Mouse (Mus musculus) limb, embryonic 13.5 days (tissue): Measurements from ENCODE around the gene Cubn. TPM values are rescaled to one million over a fixed set of nuclear protein-coding genes. Genes with fewer than 3 reads are reported as not detected.
A peak's percentile ranks its signal among the peaks of the same experiment; 100 is the strongest.

ENCODE experiments used
- ATAC-seq: fragments of 200-750 bp; cut with Nextera tagmentation; 2 replicates; pipeline ENCODE4 v1.8.0; 2017; ENCODE audit warnings: low read depth, moderate number of reproducible peaks, moderate TSS enrichment; ENCODE audit not compliant: low FRiP score
- H3K27ac ChIP-seq: fragments of 300-500 bp; sonication (generic); 2 replicates; pipeline ENCODE4 v1.5.1; 2015; ENCODE audit warnings: inconsistent platforms, mild to moderate bottlenecking, moderate library complexity
- H3K27me3 ChIP-seq: fragments of 300-500 bp; sonication (generic); 2 replicates; pipeline ENCODE4 v1.6.1; 2015; ENCODE audit warnings: mild to moderate bottlenecking, inconsistent platforms
- H3K36me3 ChIP-seq: fragments of 300-500 bp; sonication (generic); 2 replicates; pipeline ENCODE4 v1.6.1; 2015; ENCODE audit warnings: inconsistent platforms, mild to moderate bottlenecking, moderate library complexity
- H3K4me1 ChIP-seq: fragments of 300-500 bp; sonication (generic); 2 replicates; pipeline ENCODE4 v1.6.1; 2015; ENCODE audit warnings: inconsistent platforms
- H3K4me2 ChIP-seq: fragments of 300-500 bp; sonication (generic); replicated peaks from 2 replicates; pipeline ENCODE4 v1.6.1; 2015; ENCODE audit warnings: inconsistent platforms, mild to moderate bottlenecking, moderate library complexity
- H3K4me3 ChIP-seq: fragments of 300-500 bp; sonication (generic); 2 replicates; pipeline ENCODE4 v1.5.1; 2015; ENCODE audit warnings: moderate library complexity, mild to moderate bottlenecking, inconsistent platforms
- H3K9ac ChIP-seq: fragments of 300-500 bp; sonication (generic); 2 replicates; pipeline ENCODE4 v1.6.1; 2015; ENCODE audit warnings: mild to moderate bottlenecking, inconsistent platforms
- H3K9me3 ChIP-seq: fragments of 300-500 bp; sonication (generic); 2 replicates; pipeline ENCODE4 v1.6.1; 2016; ENCODE audit warnings: inconsistent platforms
- WGBS: fragments of 180-500 bp; shearing (Covaris S2); methylation state at CpG from one replicate; pipeline ENCODE4 v1.1.7; 2015; 5-methylcytosine and 5-hydroxymethylcytosine counted together
- polyA plus RNA-seq: library from polyadenylated mRNA; unstranded; fragments of >200 nt; fragmentation: Nextera tagmentation; extraction: Ambion mirVana; gene quantifications from 2 replicates; pipeline ENCODE4 v1.2.1, GENCODE M21; 2015

The Cubn gene
- polyA plus RNA-seq, 1 experiment from 2014 or later, result 0.19 TPM

DNA sequence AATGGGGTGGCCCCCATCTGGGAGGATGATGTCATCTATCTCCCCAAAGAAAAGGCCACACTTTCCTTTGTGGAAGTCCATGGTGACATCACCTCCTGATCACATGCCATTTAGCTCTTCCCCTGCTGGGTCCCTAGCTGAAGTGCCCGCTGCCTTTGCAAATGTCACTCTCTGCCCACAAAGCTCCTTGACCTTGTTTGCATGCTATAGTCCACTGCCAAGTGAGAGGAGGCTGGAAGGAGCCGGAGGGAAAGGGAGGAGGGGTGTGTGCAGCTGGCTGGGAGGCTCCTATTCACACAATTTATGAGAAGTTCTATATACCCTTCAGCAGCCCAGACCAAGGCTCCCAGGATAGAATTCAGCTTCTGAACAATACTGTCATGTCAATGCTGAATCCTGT lies 92.7 kb downstream of the Cubn start:
- 24% methylated on average over 2 of the region's 2 CpGs for WGBS
- peak; percentile 66 for ATAC-seq
- no peaks in the 10 kb centered on the region for H3K27me3 ChIP-seq

DNA sequence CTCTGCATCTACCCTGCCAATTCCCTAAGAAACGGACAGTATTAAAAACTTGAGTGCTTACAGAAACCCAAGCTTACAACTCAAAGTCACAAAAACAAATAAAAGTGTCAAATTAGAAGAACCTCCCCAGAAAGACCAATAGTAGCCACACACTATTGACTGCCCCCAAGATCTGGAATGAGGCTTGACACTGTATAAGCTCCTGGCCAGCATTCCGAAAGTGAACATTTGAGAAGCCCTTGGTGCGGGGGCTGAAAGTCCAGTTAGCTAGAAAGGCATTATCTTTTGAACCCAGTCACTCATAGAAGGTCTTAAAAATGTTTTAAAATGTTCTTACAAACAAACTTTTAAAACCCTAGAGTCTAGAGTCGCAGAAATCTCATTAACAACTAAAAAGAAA lies 93.1 kb downstream of the Cubn start:
- 63% methylated on average over 4 of the region's 4 CpGs for WGBS

More for the DNA sequence above, 92.7 kb downstream of the Cubn start:
- H3K36me3 ChIP-seq, result no peaks in the 10 kb centered on the region
- H3K4me1 ChIP-seq, result peaks cover 12% of the 10 kb centered on the region
- no peaks in the 10 kb centered on the region for H3K9me3 ChIP-seq
- H3K4me2 ChIP-seq, result no peak overlapping the region
- no peak overlapping the region for H3K9ac ChIP-seq
- peak overlapping the region; percentile 8; the same call in 1 of the 2 replicates for H3K27ac ChIP-seq
- H3K4me3 ChIP-seq, result no peak overlapping the region

DNA sequence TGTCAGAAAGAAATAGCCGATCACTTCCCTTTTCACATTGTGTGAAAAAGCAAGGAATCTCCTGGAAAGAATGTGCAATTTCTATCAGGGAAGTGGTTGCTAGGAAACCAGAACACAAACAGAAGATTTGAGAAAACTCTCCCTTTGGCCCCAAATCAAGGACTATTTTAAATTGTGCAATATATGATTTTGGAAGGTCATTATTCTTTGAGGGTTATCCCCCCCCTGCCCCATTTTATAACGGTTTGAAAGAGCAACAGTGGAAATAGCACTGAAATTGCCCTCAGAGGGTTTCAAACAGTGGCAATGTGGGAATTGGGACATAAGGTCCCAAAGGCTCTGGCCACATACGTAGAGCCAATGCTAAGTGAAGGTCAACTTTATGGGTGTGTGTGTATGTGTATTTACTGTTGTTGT lies 95.5 kb downstream of the Cubn start:
- H3K36me3 ChIP-seq, result no peaks in the 10 kb centered on the region
- peaks cover 12% of the 10 kb centered on the region for H3K4me1 ChIP-seq
- H3K27ac ChIP-seq, result no peak overlapping the region
- H3K4me3 ChIP-seq, result no peak overlapping the region
- no peaks in the 10 kb centered on the region for H3K9me3 ChIP-seq
- H3K4me2 ChIP-seq, result no peak overlapping the region
- no peak overlapping the region for H3K9ac ChIP-seq
- H3K27me3 ChIP-seq, result no peaks in the 10 kb centered on the region
- 50% methylated on average over 3 of the region's 3 CpGs for WGBS
- ATAC-seq, result peak; percentile 55; the same call in 1 of the 2 replicates

More for the DNA sequence above, 93.1 kb downstream of the Cubn start:
- Histone ChIP-seq H3K4me2 (no peak overlapping the region), H3K9ac (no peak overlapping the region), H3K27me3 (no peaks in the 10 kb centered on the region), H3K4me3 (no peak overlapping the region), H3K27ac (no peak overlapping the region; the same call in 1 of the 2 replicates), H3K9me3 (no peaks in the 10 kb centered on the region), H3K4me1 (peaks cover 12% of the 10 kb centered on the region), H3K36me3 (no peaks in the 10 kb centered on the region)
- ATAC-seq, result no peak

DNA sequence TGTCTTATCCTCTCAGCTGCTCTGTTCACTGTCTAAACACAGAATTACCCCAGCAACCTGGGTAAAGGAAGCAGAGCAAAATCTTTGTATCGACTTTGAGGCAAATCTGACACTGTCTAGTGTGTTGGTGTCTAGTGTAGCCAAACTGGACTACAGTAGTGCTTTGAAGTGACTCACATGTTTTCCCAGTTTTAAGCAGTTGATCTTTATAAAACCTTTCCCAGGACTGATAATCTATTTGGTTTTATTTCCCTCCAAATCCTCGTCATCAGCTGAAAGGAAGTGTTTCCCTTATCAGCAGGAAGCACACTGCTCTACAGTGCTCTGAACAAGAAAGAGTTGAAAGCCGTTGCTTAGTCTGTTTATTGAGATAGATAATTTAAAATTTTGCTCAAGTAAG lies 100.6 kb downstream of the Cubn start:
- ATAC-seq, result no peak
- 60% methylated on average over 3 of the region's 3 CpGs for WGBS
- no peaks in the 10 kb centered on the region for H3K9me3 ChIP-seq

DNA sequence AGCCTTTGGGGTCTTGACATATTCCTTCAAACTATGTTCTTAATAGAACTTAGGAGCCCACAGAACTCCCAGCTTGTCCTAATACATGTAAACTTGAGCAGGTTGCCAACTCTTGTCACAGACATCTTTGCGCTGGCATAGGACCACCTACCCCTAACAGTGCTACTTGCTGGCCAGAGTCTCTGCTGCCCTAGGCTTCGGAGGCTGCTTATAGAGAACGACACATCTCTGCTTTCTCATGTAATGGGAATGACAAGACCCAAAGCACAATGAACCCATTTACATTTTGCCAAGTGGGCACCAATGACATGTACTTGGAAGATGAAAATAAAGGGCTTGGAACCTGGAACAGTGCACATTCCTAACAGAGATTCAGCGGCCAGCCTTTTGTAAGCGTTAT lies 105.0 kb downstream of the Cubn start:
- H3K4me2 ChIP-seq, result no peak overlapping the region
- H3K4me3 ChIP-seq, result no peak overlapping the region
- 96% methylated on average over 5 of the region's 5 CpGs for WGBS
- no peaks in the 10 kb centered on the region for H3K9me3 ChIP-seq
- H3K27me3 ChIP-seq, result no peaks in the 10 kb centered on the region
- ATAC-seq, result no peak
- H3K4me1 ChIP-seq, result peaks cover 17% of the 10 kb centered on the region
- H3K36me3 ChIP-seq, result no peaks in the 10 kb centered on the region
- no peak overlapping the region for H3K27ac ChIP-seq
- no peak overlapping the region for H3K9ac ChIP-seq

More for the DNA sequence above, 100.6 kb downstream of the Cubn start:
- H3K27ac ChIP-seq, result no peak overlapping the region
- H3K4me1 ChIP-seq, result peaks cover 2% of the 10 kb centered on the region; the same call in 1 of the 2 replicates
- H3K36me3 ChIP-seq, result no peaks in the 10 kb centered on the region
- no peaks in the 10 kb centered on the region for H3K27me3 ChIP-seq
- H3K9ac ChIP-seq, result no peak overlapping the region
- H3K4me2 ChIP-seq, result no peak overlapping the region
- no peak overlapping the region for H3K4me3 ChIP-seq

DNA sequence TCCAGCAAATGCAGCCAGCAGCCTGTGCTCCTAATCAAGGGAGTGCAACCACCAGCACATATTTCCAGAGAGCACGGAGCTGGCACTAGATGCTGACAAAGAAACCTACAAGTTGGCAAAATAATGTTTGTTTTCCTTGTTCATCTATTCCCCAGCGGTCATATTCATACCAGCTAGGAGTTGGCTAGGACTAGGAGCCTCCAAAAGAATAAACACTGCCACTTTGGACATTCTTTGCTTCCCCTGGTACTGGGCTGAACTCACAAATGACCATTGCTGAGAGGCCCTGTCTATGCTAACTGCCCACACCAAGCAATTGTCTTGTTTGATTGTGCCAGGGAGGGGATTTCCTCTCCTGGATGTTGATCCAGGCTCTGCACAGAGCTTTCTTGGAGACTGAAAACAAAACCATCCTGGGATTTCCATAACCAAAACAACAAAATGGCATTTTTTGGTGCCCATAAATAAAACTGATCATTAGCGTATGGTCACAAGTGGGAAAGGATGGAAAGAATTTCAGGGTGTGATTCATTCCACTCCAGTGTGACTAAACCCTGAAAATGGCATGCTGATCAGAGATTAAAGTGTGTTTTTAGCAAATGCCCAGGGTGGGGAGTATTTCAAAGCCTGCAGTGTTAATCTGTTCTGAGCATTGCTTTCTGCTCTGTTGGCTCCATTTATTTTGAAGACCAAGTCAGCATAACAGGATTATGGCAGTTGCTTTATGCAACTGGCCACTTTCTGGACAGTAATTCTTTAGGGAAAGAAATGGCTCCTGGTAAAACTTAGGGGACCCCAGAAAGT lies 105.9 kb downstream of the Cubn start:
- H3K27me3 ChIP-seq, result no peaks in the 10 kb centered on the region
- ATAC-seq, result no peak
- peak overlapping the region; percentile 69 for H3K27ac ChIP-seq
- H3K9ac ChIP-seq, result no peak overlapping the region
- H3K4me3 ChIP-seq, result no peak overlapping the region
- H3K4me1 ChIP-seq, result peaks cover 17% of the 10 kb centered on the region
- 59% methylated on average over 3 of the region's 3 CpGs for WGBS
- H3K4me2 ChIP-seq, result no peak overlapping the region
- no peaks in the 10 kb centered on the region for H3K36me3 ChIP-seq
- no peaks in the 10 kb centered on the region for H3K9me3 ChIP-seq

DNA sequence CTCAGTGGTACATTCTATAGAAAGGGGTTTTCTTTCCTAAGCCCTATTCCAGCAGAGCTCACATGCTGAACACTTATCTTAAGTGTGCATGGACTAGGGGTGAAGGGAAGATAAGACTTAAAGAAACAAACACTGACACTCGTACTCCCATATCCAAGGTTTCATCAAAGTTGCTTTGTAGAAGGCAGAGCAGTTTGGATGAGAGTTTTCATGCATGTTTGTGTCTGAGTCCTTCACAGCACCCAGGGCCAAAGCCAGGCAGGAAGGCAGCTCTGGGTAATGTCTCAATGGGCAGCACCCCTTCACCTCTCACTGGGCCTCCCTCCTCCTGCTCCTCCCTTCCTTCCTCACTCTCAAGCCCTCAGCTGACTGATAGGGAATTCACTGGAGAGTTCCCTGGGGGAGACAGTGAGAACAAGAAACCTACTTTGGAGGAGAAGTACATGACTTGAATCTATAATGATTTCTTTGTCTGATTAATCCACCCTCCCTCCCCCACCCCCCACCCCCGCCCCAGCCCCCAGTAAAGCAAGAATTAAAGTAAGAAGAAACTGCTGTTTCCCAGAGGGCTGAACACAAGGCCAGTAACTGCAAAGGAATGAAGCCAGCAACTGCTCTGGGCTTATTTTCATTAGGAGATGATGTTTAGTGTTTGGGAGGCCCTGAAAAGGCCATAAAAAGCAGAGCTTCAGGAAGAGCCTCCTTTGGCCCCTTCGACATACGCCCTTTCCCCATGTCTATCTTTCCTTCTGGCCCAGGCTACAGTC lies 106.7 kb downstream of the Cubn start:
- H3K9ac ChIP-seq, result no peak overlapping the region
- WGBS, result 29% methylated on average over 4 of the region's 4 CpGs
- peaks cover 17% of the 10 kb centered on the region for H3K4me1 ChIP-seq
- no peaks in the 10 kb centered on the region for H3K36me3 ChIP-seq
- H3K27ac ChIP-seq, result peak overlapping the region; percentile 69
- no peaks in the 10 kb centered on the region for H3K9me3 ChIP-seq
- no peak overlapping the region for H3K4me2 ChIP-seq
- ATAC-seq, result peak; percentile 64; the same call in 1 of the 2 replicates
- no peaks in the 10 kb centered on the region for H3K27me3 ChIP-seq
- H3K4me3 ChIP-seq, result no peak overlapping the region

DNA sequence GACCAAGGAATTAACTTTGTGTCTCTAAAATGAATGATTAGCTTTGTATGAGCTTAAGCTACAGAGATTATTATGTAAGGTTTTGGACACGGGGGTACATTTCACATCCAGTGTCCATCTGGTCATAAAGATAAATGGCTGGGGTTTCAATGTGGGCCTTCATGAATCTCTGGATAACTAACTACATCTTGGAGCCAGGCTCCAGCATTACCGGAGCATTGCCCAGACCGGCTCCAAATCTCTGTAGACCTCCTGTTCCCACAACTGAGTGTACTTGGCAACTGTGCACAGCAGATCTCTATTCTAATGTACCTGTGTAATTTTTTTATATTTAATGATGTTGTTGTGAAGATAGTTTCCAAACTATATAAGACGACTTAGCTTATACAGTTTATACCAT lies 115.4 kb downstream of the Cubn start:
- no peaks in the 10 kb centered on the region for H3K27me3 ChIP-seq
- no peak overlapping the region for H3K4me2 ChIP-seq
- H3K9ac ChIP-seq, result no peak overlapping the region
- H3K36me3 ChIP-seq, result no peaks in the 10 kb centered on the region
- H3K27ac ChIP-seq, result no peak overlapping the region
- no peak for ATAC-seq
- no peaks in the 10 kb centered on the region for H3K9me3 ChIP-seq
- H3K4me3 ChIP-seq, result no peak overlapping the region
- peaks cover 16% of the 10 kb centered on the region for H3K4me1 ChIP-seq
- 78% methylated on average over 4 of the region's 4 CpGs for WGBS

DNA sequence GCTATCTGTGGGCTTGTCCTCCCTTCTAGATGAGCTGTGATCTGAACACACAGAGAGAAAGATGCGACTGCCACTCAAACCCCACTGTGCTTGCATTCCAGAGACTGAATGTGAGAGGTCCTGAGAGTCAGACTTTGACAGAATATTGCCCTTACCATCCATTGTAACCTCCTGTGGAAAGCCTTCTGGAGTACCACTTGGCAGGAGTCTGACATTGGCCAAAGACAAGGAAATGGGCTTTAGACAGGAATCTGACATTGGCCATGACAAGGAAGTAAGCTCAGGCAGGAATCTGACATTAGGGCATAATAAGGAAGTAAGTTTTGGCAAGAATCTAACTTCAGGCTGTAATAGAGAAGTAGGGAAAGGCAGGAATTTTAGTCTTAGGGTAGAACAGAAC lies 118.3 kb downstream of the Cubn start:
- Histone ChIP-seq H3K4me3 (no peak overlapping the region), H3K4me1 (peaks cover 27% of the 10 kb centered on the region), H3K9ac (no peak overlapping the region), H3K9me3 (no peaks in the 10 kb centered on the region), H3K36me3 (no peaks in the 10 kb centered on the region), H3K4me2 (no peak overlapping the region), H3K27me3 (no peaks in the 10 kb centered on the region), H3K27ac (no peak overlapping the region; the same call in 1 of the 2 replicates)
- WGBS, result 68% methylated on average over 1 of the region's 1 CpGs
- ATAC-seq, result no peak

DNA sequence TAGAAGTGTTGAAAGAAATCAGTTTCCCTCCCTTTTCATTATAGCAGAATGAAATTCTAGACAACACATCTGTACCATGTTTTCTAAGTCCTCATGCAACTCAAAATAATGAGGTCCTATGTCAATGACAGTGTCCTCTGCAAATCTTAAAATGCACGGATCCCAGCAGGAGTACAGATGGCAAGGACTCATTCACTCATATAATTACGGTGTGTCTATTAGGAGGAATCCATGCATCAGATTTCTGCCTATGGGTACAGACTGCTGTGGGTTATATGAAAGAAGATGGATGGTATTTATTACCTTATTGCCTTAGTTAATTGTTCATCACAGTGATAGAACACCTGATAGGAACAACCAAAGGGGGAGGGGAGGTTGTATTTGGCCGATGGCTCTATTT lies 118.8 kb downstream of the Cubn start:
- Histone ChIP-seq H3K27ac (peak overlapping the region; percentile 74), H3K4me2 (no peak overlapping the region), H3K9ac (no peak overlapping the region), H3K27me3 (no peaks in the 10 kb centered on the region), H3K4me1 (peaks cover 27% of the 10 kb centered on the region), H3K36me3 (no peaks in the 10 kb centered on the region), H3K4me3 (no peak overlapping the region), H3K9me3 (no peaks in the 10 kb centered on the region)
- 39% methylated on average over 3 of the region's 3 CpGs for WGBS
- 0 out of 2 replicates have a peak, but pooled peaks have one; percentile 5 for ATAC-seq

DNA sequence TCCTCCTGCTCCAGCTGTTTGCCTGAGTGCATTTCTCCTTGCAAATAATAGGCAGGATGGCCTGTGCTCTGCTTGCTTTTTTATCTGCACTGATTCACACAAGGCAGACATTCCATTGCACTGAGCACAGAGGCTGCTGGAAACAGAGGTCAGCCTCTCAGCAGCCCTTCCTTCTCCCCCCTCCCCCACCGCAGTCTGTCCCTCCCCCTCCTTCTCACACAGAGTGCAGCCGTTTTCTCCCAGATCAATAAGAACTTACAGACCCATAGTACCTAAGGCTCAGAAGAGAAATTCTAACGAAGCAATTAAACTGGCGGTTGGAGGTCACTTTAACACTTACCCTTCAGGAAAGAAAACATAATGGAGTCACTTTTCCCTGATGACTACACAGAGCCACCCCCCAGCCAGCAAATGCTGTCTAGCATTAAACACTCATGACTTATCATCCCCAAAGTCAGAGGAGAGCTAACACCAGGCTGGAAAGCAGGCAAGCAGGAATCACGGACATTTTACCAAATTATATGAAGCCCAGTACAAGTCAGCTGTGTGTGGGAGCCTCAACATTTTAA lies 119.3 kb downstream of the Cubn start:
- Histone ChIP-seq H3K36me3 (no peaks in the 10 kb centered on the region), H3K9me3 (no peaks in the 10 kb centered on the region), H3K4me3 (no peak overlapping the region), H3K27me3 (no peaks in the 10 kb centered on the region), H3K27ac (peak overlapping the region; percentile 74), H3K4me2 (peak overlapping the region; percentile 32; the same call in 1 of the 2 replicates), H3K9ac (0 out of 2 replicates have a peak overlapping the region, but pooled peaks have one; percentile 31), H3K4me1 (peaks cover 27% of the 10 kb centered on the region)
- ATAC-seq, result peak; percentile 89
- 2% methylated on average over 5 of the region's 5 CpGs for WGBS

DNA sequence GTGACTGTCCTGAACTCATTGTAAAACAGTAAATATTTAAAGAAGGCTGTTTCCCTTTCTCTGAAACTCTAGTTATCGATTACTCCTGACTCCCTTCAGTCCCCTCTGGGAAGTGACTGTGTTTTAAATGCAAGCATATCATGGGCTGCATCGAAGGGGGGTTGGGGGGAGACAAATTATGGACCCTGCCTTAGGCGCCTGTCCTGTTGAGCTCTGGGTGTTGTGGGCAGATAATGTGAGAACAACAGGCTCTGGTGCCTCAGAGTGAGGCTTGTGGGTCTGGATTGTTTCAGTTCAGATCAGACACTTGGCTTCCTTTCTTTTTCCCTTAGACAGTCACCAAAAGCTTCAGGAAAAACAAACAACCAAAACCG lies 119.8 kb downstream of the Cubn start:
- H3K4me2 ChIP-seq, result peak overlapping the region; percentile 28; the same call in 1 of the 2 replicates

More for the DNA sequence above, 119.8 kb downstream of the Cubn start:
- no peaks in the 10 kb centered on the region for H3K9me3 ChIP-seq
- peaks cover 27% of the 10 kb centered on the region for H3K4me1 ChIP-seq
- ATAC-seq, result peak; percentile 67; the same call in 1 of the 2 replicates
- H3K9ac ChIP-seq, result no peak overlapping the region
- H3K27ac ChIP-seq, result peak overlapping the region; percentile 67; the same call in 1 of the 2 replicates
- H3K4me3 ChIP-seq, result no peak overlapping the region
- no peaks in the 10 kb centered on the region for H3K27me3 ChIP-seq
- H3K36me3 ChIP-seq, result no peaks in the 10 kb centered on the region
- WGBS, result 7% methylated on average over 4 of the region's 4 CpGs
